Mouse (Mus musculus): ENCODE data around the gene Atxn7l3b.

Gene Atxn7l3b

GRCm38 (mm10) chr10:112928452-112929221, at the start of gene Atxn7l3b:
TSS of gene Atxn7l3b (minus strand) at chr10:112929001.
- DNase-seq (ENCODE audit: low read depth, low spot score), result peak; percentile 89

GRCm38 (mm10) chr10:112977586-112977985, 48.8 kb upstream of the Atxn7l3b start:
- no peak for DNase-seq (ENCODE audit: low read depth, low spot score)

DNA sequence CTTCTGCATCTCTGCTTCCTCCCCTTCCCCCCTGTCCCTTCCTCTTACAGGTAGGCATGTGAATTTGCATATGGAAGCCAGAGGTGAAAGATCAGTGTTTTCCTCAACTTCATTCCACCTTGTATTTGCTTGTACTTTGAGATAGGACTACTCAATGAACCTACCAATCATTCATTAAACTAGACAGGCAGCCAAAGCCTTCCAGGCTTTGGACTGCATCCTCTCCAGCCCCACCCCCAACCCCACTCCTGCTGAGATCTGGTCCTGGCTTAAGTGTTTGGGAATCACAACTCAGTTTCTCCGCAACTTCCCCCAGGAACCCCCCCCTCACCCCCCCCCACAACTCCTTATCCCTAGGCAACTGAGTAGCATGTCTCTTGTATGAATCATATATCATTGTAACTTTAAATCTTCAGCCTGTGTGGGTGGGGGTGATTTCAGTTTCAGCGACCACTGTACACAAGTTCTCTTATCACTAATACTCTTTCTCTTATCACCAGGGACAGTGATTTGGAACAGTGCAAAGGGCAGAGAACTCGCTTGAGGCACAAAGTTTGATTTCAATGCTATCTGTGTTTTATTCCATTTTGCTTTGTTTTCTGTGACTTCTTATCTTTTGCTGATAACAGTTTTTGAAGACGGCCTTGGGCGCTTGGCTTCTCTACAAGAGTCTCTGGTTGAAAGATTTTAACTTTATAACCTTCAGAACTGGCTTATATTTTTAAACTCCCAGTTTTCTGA, 44.7 kb upstream of the Atxn7l3b start:
- DNase-seq (ENCODE audit: low read depth, low spot score), result no peak

DNA sequence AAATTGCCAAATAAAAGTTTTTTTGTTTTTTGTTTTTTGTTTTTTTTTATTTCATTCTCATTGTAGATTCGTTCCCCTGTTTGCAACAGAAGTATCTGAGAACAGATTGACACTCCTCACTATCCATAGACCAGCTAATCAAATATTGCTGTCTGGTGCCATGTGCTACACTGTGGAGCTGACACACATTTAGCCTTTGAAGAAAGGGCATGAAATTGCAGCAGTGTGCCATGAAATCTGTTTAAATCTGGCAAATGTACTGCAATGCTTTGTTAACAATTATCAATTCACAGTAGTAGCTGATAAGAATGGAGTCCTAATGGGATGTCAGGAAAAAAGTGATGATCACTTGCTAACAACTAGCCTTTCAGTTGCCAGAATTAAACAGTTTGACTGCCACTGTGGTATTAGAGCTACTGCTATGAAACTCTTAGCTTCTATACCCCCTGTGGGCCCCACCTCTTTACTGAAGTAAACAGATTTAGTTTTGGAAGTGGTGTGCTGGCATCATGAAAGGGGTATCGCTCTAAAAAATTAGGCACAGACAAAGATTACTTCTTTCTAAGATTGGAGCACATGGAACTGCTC, 41.3 kb upstream of the Atxn7l3b start:
- no peak for DNase-seq (ENCODE audit: low read depth, low spot score)

GRCm38 (mm10) chr10:112967578-112967977, 38.8 kb upstream of the Atxn7l3b start:
- DNase-seq (ENCODE audit: low read depth, low spot score), result no peak

- DNase-seq (ENCODE audit: low read depth, low spot score), result peak; percentile 8
Observed at GRCm38 (mm10) chr10:112962216-112962615, 33.4 kb upstream of the Atxn7l3b start.

DNA sequence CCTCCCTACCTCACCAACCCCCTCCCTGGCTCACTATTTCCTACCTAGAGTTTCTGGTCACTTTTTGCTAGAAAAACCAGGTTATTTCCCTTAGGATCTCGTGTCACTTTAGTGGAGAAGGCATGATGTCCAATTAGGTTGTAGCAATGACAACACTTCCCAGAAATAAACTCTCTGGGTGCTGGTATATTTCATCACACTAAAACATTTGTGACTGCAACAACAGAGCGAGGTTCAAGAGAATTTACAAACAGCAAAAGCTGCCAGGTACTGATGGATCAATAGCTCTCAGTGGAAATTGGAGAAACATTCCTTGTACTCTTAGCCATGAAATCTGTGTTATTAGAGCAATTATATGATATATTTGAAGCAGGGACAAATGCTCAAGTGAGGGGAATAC, 25.3 kb upstream of the Atxn7l3b start:
- DNase-seq (ENCODE audit: low read depth, low spot score), result no peak

DNA sequence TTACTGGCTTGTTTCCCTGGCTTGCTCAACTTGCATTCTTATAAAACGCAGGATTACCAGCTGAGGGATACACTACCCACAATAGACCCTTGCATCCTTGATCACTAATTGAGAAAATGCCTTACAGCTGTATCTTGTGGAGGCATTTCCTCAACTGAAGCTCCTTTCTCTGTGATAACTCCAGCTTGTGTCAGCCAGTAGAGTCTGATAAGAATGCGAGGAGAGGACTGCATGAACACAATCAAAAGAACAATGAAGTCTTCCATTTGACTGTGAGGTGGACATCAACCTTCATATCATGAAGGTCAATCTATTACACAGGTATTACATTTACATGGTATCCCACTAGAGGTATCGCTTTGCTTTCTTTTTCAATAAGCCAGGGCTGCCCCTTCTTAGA, 19.7 kb upstream of the Atxn7l3b start:
- no peak for DNase-seq (ENCODE audit: low read depth, low spot score)

GRCm38 (mm10) chr10:112929222-112929615, 418 bp upstream of the Atxn7l3b start:
- DNase-seq (ENCODE audit: low read depth, low spot score), result no peak

- no peak for DNase-seq (ENCODE audit: low read depth, low spot score)
Observed at GRCm38 (mm10) chr10:112926961-112927360, 1.8 kb downstream of the Atxn7l3b start.

- DNase-seq (ENCODE audit: low read depth, low spot score), result no peak
Observed at GRCm38 (mm10) chr10:112926271-112926670, 2.5 kb downstream of the Atxn7l3b start.

DNA sequence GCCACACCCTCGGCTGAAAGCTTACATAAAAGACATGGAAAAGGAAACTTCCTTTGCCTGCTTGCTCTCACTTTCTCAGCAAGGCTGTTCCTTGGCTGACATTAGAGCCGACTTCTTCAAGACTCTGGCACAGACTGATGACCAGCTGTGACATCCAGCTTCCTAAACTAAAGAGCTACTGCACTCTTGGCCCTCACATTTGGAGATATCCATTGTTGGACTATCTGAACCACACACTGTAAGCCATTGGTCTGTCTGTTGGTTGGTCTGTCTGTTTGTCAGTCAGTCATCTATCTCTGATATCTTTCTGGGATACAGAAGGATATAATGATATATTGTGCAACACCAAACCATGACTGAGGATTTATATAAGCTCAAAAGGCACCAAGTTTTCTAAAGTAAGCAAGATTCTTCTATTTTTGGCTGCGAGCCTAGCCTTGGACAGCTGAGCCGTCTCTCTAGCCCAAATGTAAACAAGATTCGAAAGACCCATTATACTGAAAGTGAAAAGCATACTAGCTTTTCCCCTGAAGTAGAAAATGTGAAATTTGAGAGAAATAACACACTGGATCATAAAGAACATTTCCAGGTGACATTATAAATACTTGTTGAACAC, 12.1 kb downstream of the Atxn7l3b start:
- no peak for DNase-seq (ENCODE audit: low read depth, low spot score)

GRCm38 (mm10) chr10:112900243-112900642, 28.6 kb downstream of the Atxn7l3b start:
- DNase-seq (ENCODE audit: low read depth, low spot score), result no peak

- no peak for DNase-seq (ENCODE audit: low read depth, low spot score)
Observed at GRCm38 (mm10) chr10:112899796-112900195, 29.0 kb downstream of the Atxn7l3b start.

- no peak for DNase-seq (ENCODE audit: low read depth, low spot score)
Observed at GRCm38 (mm10) chr10:112896636-112897035, 32.2 kb downstream of the Atxn7l3b start.

GRCm38 (mm10) chr10:112893622-112894252, 35.1 kb downstream of the Atxn7l3b start:
- no peak for DNase-seq (ENCODE audit: low read depth, low spot score)

DNA sequence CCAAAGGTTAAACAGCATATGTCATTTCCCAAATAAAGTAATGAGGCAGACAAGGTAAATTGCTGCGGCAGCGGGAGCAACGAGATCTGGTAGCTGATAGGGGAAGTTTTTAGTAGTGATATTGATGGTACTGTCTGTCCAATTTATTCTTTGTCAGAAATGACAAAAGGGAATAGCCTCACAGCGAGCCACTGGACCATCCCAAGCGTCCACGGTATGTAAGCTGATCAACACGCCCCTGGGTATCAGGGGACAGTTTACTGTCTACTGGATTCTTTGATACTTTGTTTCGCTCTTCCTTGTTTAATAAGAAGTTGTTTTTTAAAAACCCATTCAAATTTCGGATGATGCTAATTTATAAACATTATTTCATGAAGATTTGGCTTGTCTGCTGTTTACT, 44.7 kb downstream of the Atxn7l3b start:
- DNase-seq (ENCODE audit: low read depth, low spot score), result no peak

DNA sequence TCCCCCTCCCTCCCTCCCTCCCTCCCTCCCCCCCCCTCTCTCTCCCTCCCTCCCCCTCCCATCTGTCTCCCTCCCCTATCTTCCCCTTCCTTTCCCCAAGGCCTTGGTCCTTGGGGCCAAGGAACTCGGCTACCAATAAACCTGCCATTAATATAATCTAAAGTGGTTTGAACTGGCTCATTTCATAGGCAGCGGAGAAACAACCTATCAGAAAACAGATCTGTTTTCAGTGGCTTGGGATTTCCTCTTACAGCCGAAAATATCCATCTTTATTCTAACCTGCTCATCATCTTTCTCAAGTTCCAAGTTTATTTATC, 45.2 kb downstream of the Atxn7l3b start:
- DNase-seq (ENCODE audit: low read depth, low spot score), result no peak

DNA sequence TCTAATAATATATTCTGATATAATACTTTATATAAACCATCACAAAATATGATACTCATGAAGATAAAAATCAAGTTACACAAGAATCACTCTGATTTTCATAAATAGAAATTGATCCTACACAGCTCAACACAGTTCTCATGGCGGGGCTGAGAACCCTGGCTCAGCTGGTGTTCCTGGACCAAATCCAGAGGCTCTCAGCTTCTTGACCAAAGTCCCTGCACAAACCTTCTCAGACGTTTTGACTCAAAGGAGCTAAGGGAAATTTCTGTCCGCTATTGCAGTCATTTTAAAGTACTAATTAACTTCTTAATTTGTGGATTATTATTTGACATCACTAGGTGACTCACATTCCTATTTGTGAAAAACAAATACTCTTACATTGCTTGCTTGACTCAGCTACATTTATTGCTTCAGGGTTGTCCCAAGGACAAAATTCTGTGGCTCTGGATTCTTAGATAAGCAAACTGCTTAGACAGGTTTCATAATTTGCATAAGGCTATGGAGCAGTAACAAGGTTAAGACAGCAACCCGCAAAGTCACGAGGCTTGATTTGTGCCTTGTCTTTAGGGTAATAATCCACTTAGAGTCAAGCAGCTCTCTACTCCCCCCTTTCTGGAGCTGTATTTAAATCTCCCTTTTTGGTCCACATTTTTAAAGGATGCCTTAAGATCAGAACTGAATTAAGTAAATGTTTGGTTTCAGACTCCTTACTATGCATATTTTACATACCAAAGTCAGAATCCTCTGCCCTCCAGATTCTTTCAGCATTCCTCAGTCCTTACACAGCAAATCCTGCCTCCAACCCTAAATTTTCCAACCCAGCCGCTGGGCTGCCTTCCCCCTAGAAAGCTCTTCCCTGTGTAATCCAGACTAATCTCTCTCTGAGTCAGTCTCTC, 45.8 kb downstream of the Atxn7l3b start:
- peak; percentile 49 for DNase-seq (ENCODE audit: low read depth, low spot score)

- no peak for DNase-seq (ENCODE audit: low read depth, low spot score)
Observed at GRCm38 (mm10) chr10:112882149-112882548, 46.7 kb downstream of the Atxn7l3b start.

Measured in R1 (cell line).